Mouse (Mus musculus): ENCODE data around the gene Fam13a. TPM values are rescaled to one million over a fixed set of nuclear protein-coding genes. Genes with fewer than 3 reads are reported as not detected.

Gene Fam13a
- polyA plus RNA-seq, 1 experiment: 23.5 TPM

GRCm38 (mm10) chr6:59032748-59033147 lies 8.4 kb upstream of the Fam13a start:
- H3K27me3 ChIP-seq (ENCODE audit: control insufficient read depth, insufficient read depth, low read length): no peaks in the 10 kb centered on the region
- WGBS: 89% methylated on average over 5 of the region's 5 CpGs
- DNase-seq: no peak
- H3K27ac ChIP-seq (ENCODE audit: insufficient read depth, low read length): no peak overlapping the region
- TF ChIP-seq CTCF (IDR thresholded peaks at IDR 0.05; ENCODE audit: borderline replicate concordance, insufficient read depth, low read depth, low read length) (no peak), POLR2A (IDR thresholded peaks at IDR 0.05; ENCODE audit: borderline replicate concordance, insufficient read depth, low read length) (no peak)
- H3K4me3 ChIP-seq (replicated peaks; ENCODE audit: insufficient read depth, low read depth, low read length): no peak overlapping the region
- H3K4me1 ChIP-seq (ENCODE audit: control insufficient read depth, insufficient read depth, low read length): no peaks in the 10 kb centered on the region

- 92% methylated on average over 6 of the region's 6 CpGs for WGBS
- H3K27ac ChIP-seq (ENCODE audit: insufficient read depth, low read length): no peak overlapping the region
- DNase-seq: no peak
- H3K4me1 ChIP-seq (ENCODE audit: control insufficient read depth, insufficient read depth, low read length): no peaks in the 10 kb centered on the region
- no peak overlapping the region for H3K4me3 ChIP-seq (replicated peaks; ENCODE audit: insufficient read depth, low read depth, low read length)
- H3K27me3 ChIP-seq (ENCODE audit: control insufficient read depth, insufficient read depth, low read length): no peaks in the 10 kb centered on the region
- TF ChIP-seq POLR2A (IDR thresholded peaks at IDR 0.05; ENCODE audit: borderline replicate concordance, insufficient read depth, low read length): no peak
- no peak for TF ChIP-seq CTCF (IDR thresholded peaks at IDR 0.05; ENCODE audit: borderline replicate concordance, insufficient read depth, low read depth, low read length)
Measured at GRCm38 (mm10) chr6:59031539-59031938, 7.2 kb upstream of the Fam13a start.

GRCm38 (mm10) chr6:59030667-59031066 lies 6.3 kb upstream of the Fam13a start:
- Histone ChIP-seq H3K4me1 (ENCODE audit: control insufficient read depth, insufficient read depth, low read length) (no peaks in the 10 kb centered on the region), H3K27ac (ENCODE audit: insufficient read depth, low read length) (no peak overlapping the region), H3K27me3 (ENCODE audit: control insufficient read depth, insufficient read depth, low read length) (no peaks in the 10 kb centered on the region), H3K4me3 (replicated peaks; ENCODE audit: insufficient read depth, low read depth, low read length) (no peak overlapping the region)
- DNase-seq: no peak
- TF ChIP-seq POLR2A (IDR thresholded peaks at IDR 0.05; ENCODE audit: borderline replicate concordance, insufficient read depth, low read length) (no peak), CTCF (IDR thresholded peaks at IDR 0.05; ENCODE audit: borderline replicate concordance, insufficient read depth, low read depth, low read length) (no peak)
- 84% methylated on average over 2 of the region's 2 CpGs for WGBS

- no peak for DNase-seq
- Histone ChIP-seq H3K27me3 (ENCODE audit: control insufficient read depth, insufficient read depth, low read length) (no peaks in the 10 kb centered on the region), H3K4me1 (ENCODE audit: control insufficient read depth, insufficient read depth, low read length) (no peaks in the 10 kb centered on the region), H3K27ac (ENCODE audit: insufficient read depth, low read length) (no peak overlapping the region), H3K4me3 (replicated peaks; ENCODE audit: insufficient read depth, low read depth, low read length) (no peak overlapping the region)
- no peak for TF ChIP-seq CTCF (IDR thresholded peaks at IDR 0.05; ENCODE audit: borderline replicate concordance, insufficient read depth, low read depth, low read length)
- TF ChIP-seq POLR2A (IDR thresholded peaks at IDR 0.05; ENCODE audit: borderline replicate concordance, insufficient read depth, low read length): no peak
Measured at GRCm38 (mm10) chr6:59030037-59030436, 5.7 kb upstream of the Fam13a start.

GRCm38 (mm10) chr6:59028871-59029270 lies 4.5 kb upstream of the Fam13a start:
- Histone ChIP-seq H3K4me3 (replicated peaks; ENCODE audit: insufficient read depth, low read depth, low read length) (no peak overlapping the region), H3K27me3 (ENCODE audit: control insufficient read depth, insufficient read depth, low read length) (no peaks in the 10 kb centered on the region), H3K27ac (ENCODE audit: insufficient read depth, low read length) (no peak overlapping the region), H3K4me1 (ENCODE audit: control insufficient read depth, insufficient read depth, low read length) (no peaks in the 10 kb centered on the region)
- WGBS: 86% methylated on average over 2 of the region's 2 CpGs
- TF ChIP-seq CTCF (IDR thresholded peaks at IDR 0.05; ENCODE audit: borderline replicate concordance, insufficient read depth, low read depth, low read length) (no peak), POLR2A (IDR thresholded peaks at IDR 0.05; ENCODE audit: borderline replicate concordance, insufficient read depth, low read length) (no peak)
- no peak for DNase-seq

- Histone ChIP-seq H3K4me3 (replicated peaks; ENCODE audit: insufficient read depth, low read depth, low read length) (peak overlapping the region; percentile 87), H3K27me3 (ENCODE audit: control insufficient read depth, insufficient read depth, low read length) (no peaks in the 10 kb centered on the region), H3K27ac (ENCODE audit: insufficient read depth, low read length) (no peak overlapping the region), H3K4me1 (ENCODE audit: control insufficient read depth, insufficient read depth, low read length) (peaks cover 5% of the 10 kb centered on the region; the same call in 1 of the 2 replicates)
- DNase-seq: no peak
- 29% methylated on average over 3 of the region's 3 CpGs for WGBS
- TF ChIP-seq CTCF (IDR thresholded peaks at IDR 0.05; ENCODE audit: borderline replicate concordance, insufficient read depth, low read depth, low read length) (no peak), POLR2A (IDR thresholded peaks at IDR 0.05; ENCODE audit: borderline replicate concordance, insufficient read depth, low read length) (no peak)
Measured at GRCm38 (mm10) chr6:59024806-59025205, 457 bp upstream of the Fam13a start.

- no peak for DNase-seq
- no peak for TF ChIP-seq POLR2A (IDR thresholded peaks at IDR 0.05; ENCODE audit: borderline replicate concordance, insufficient read depth, low read length)
- TF ChIP-seq CTCF (IDR thresholded peaks at IDR 0.05; ENCODE audit: borderline replicate concordance, insufficient read depth, low read depth, low read length): no peak
- H3K4me1 ChIP-seq (ENCODE audit: control insufficient read depth, insufficient read depth, low read length): peaks cover 5% of the 10 kb centered on the region; the same call in 1 of the 2 replicates
- no peak overlapping the region for H3K27ac ChIP-seq (ENCODE audit: insufficient read depth, low read length)
- WGBS: 42% methylated on average over 6 of the region's 6 CpGs
- no peaks in the 10 kb centered on the region for H3K27me3 ChIP-seq (ENCODE audit: control insufficient read depth, insufficient read depth, low read length)
- peak overlapping the region; percentile 87 for H3K4me3 ChIP-seq (replicated peaks; ENCODE audit: insufficient read depth, low read depth, low read length)
Measured at GRCm38 (mm10) chr6:59023455-59024163, 740 bp downstream of the Fam13a start.

- no peak for DNase-seq
- H3K4me3 ChIP-seq (replicated peaks; ENCODE audit: insufficient read depth, low read depth, low read length): no peak overlapping the region
- peaks cover 5% of the 10 kb centered on the region; the same call in 1 of the 2 replicates for H3K4me1 ChIP-seq (ENCODE audit: control insufficient read depth, insufficient read depth, low read length)
- H3K27ac ChIP-seq (ENCODE audit: insufficient read depth, low read length): no peak overlapping the region
- no peaks in the 10 kb centered on the region for H3K27me3 ChIP-seq (ENCODE audit: control insufficient read depth, insufficient read depth, low read length)
- whole genome bisulfite sequencing: 79% methylated on average over 2 of the region's 2 CpGs
- no peak for TF ChIP-seq POLR2A (IDR thresholded peaks at IDR 0.05; ENCODE audit: borderline replicate concordance, insufficient read depth, low read length)
- TF ChIP-seq CTCF (IDR thresholded peaks at IDR 0.05; ENCODE audit: borderline replicate concordance, insufficient read depth, low read depth, low read length): no peak
Measured at GRCm38 (mm10) chr6:59022621-59023020, 1.7 kb downstream of the Fam13a start.
